Mouse (Mus musculus): ENCODE measurements at regions not wholly inside any gene's neighbourhood (a gene's known extent, or its start where the extent isn't known, plus 50 kb on each side); places are given as distances from the start of the nearest gene placed in this dataset.
"Not testable (repeated sequence)": the region's sequence is repeated elsewhere in the genome, so short reads cannot be mapped to it uniquely, and the experiment has no call there.

GRCm38 (mm10) chr15:60333573-60334306 lies 317.3 kb upstream of the 4933412E24Rik start:
- DNase-seq (ENCODE audit: low spot score), result no peak

GRCm38 (mm10) chr15:60317577-60317976 lies 301.2 kb upstream of the 4933412E24Rik start:
- DNase-seq (ENCODE audit: low spot score), result no peak

GRCm38 (mm10) chr15:60315210-60315609 lies 298.8 kb upstream of the 4933412E24Rik start:
- DNase-seq (ENCODE audit: low spot score), result no peak

- no peak for DNase-seq (ENCODE audit: low spot score)
These were observed 293.5 kb upstream of the 4933412E24Rik start for GRCm38 (mm10) chr15:60309909-60310308.

- DNase-seq (ENCODE audit: low spot score), result no peak
These were observed 292.6 kb upstream of the 4933412E24Rik start for GRCm38 (mm10) chr15:60308968-60309367.

GRCm38 (mm10) chr15:60308126-60308525 lies 291.7 kb upstream of the 4933412E24Rik start:
- no peak for DNase-seq (ENCODE audit: low spot score)

GRCm38 (mm10) chr15:60303501-60303900 lies 287.1 kb upstream of the 4933412E24Rik start:
- no peak for DNase-seq (ENCODE audit: low spot score)

- no peak for DNase-seq (ENCODE audit: low spot score)
These were observed 285.5 kb upstream of the 4933412E24Rik start for GRCm38 (mm10) chr15:60301939-60302338.

- no peak for DNase-seq (ENCODE audit: low spot score)
These were observed 268.9 kb upstream of the 4933412E24Rik start for GRCm38 (mm10) chr15:60285321-60285720.

GRCm38 (mm10) chr15:60280378-60280777 lies 264.0 kb upstream of the 4933412E24Rik start:
- no peak for DNase-seq (ENCODE audit: low spot score)

GRCm38 (mm10) chr15:60253661-60254060 lies 237.2 kb upstream of the 4933412E24Rik start:
- not testable (repeated sequence) for DNase-seq (ENCODE audit: low spot score)

- no peak for DNase-seq (ENCODE audit: low spot score)
These were observed 210.0 kb upstream of the 4933412E24Rik start for GRCm38 (mm10) chr15:60226335-60226938.

GRCm38 (mm10) chr15:60195070-60195469 lies 178.7 kb upstream of the 4933412E24Rik start:
- no peak for DNase-seq (ENCODE audit: low spot score)

GRCm38 (mm10) chr15:60193157-60193556 lies 176.7 kb upstream of the 4933412E24Rik start:
- no peak for DNase-seq (ENCODE audit: low spot score)

- DNase-seq (ENCODE audit: low spot score), result no peak
These were observed 170.7 kb upstream of the 4933412E24Rik start for GRCm38 (mm10) chr15:60187002-60187715.

- no peak for DNase-seq (ENCODE audit: low spot score)
These were observed 125.2 kb upstream of the 4933412E24Rik start for GRCm38 (mm10) chr15:60141554-60142070.

GRCm38 (mm10) chr15:60136671-60137070 lies 120.3 kb upstream of the 4933412E24Rik start:
- no peak for DNase-seq (ENCODE audit: low spot score)

GRCm38 (mm10) chr15:60134515-60134914 lies 118.1 kb upstream of the 4933412E24Rik start:
- no peak for DNase-seq (ENCODE audit: low spot score)

GRCm38 (mm10) chr15:60132701-60133100 lies 116.3 kb upstream of the 4933412E24Rik start:
- no peak for DNase-seq (ENCODE audit: low spot score)

- DNase-seq (ENCODE audit: low spot score), result no peak
These were observed 108.0 kb upstream of the 4933412E24Rik start for GRCm38 (mm10) chr15:60124461-60124860.

- DNase-seq (ENCODE audit: low spot score), result no peak
These were observed 103.5 kb upstream of the 4933412E24Rik start for GRCm38 (mm10) chr15:60119926-60120325.

- no peak for DNase-seq (ENCODE audit: low spot score)
These were observed 95.5 kb upstream of the 4933412E24Rik start for GRCm38 (mm10) chr15:60111885-60112284.

Measured in urinary bladder, adult 2 months (tissue).